Mouse (Mus musculus) embryonic facial prominence, embryonic 13.5 days (tissue): ENCODE measurements around the gene Ntrk2. TPM values are rescaled to one million over a fixed set of nuclear protein-coding genes. Genes with fewer than 3 reads are reported as not detected.
A peak's percentile ranks its signal among the peaks of the same experiment; 100 is the strongest.

Source experiments
- ATAC-seq: fragments of 200-750 bp; cut with Nextera tagmentation; 2 replicates; pipeline ENCODE4 v1.8.0; 2017; ENCODE audit warnings: low read depth; ENCODE audit not compliant: insufficient number of reproducible peaks, insufficient read depth, low FRiP score, low TSS enrichment
- H3K27ac ChIP-seq: fragments of 300-500 bp; sonication (generic); 2 replicates; pipeline ENCODE4 v1.5.1; 2015; ENCODE audit warnings: moderate library complexity, mild to moderate bottlenecking, inconsistent platforms
- H3K27me3 ChIP-seq: fragments of 300-500 bp; sonication (generic); 2 replicates; pipeline ENCODE4 v1.6.1; 2015; ENCODE audit warnings: mild to moderate bottlenecking, inconsistent platforms
- H3K36me3 ChIP-seq: fragments of 300-500 bp; sonication (generic); 2 replicates; pipeline ENCODE4 v1.6.1; 2015; ENCODE audit warnings: mild to moderate bottlenecking, inconsistent platforms
- H3K4me1 ChIP-seq: fragments of 300-500 bp; sonication (generic); 2 replicates; pipeline ENCODE4 v1.6.1; 2015; ENCODE audit warnings: inconsistent platforms
- H3K4me2 ChIP-seq: fragments of 300-500 bp; sonication (generic); 2 replicates; pipeline ENCODE4 v1.6.1; 2015; ENCODE audit warnings: moderate library complexity, mild to moderate bottlenecking, inconsistent platforms
- H3K4me3 ChIP-seq: fragments of 300-500 bp; sonication (generic); 2 replicates; pipeline ENCODE4 v1.5.1; 2015; ENCODE audit warnings: mild to moderate bottlenecking, inconsistent platforms
- H3K9ac ChIP-seq: fragments of 300-500 bp; sonication (generic); 2 replicates; pipeline ENCODE4 v1.6.1; 2015; ENCODE audit warnings: mild to moderate bottlenecking, inconsistent platforms
- H3K9me3 ChIP-seq: fragments of 300-500 bp; sonication (generic); 2 replicates; pipeline ENCODE4 v1.6.1; 2016; ENCODE audit warnings: inconsistent platforms
- WGBS: fragments of 180-500 bp; shearing (Covaris S2); methylation state at CpG from one replicate; pipeline ENCODE4 v1.1.7; 2015; ENCODE audit warnings: mixed read lengths; 5-methylcytosine and 5-hydroxymethylcytosine counted together
- polyA plus RNA-seq: library from polyadenylated mRNA; unstranded; fragments of >200 nt; fragmentation: Nextera tagmentation; extraction: Ambion mirVana; gene quantifications from 2 replicates; pipeline ENCODE4 v1.2.1, GENCODE M21; 2015

Gene Ntrk2
- polyA plus RNA-seq, 1 experiment from 2014 or later = 28.1 TPM

GRCm38 (mm10) chr13:59011530-59011903, 205.1 kb downstream of the Ntrk2 start:
- H3K9ac ChIP-seq = peak overlapping the region; percentile 49; the same call in 1 of the 2 replicates
- H3K4me1 ChIP-seq = peaks cover 32% of the 10 kb centered on the region
- H3K9me3 ChIP-seq = no peaks in the 10 kb centered on the region
- no peak overlapping the region for H3K27ac ChIP-seq
- ATAC-seq = peak; percentile 85
- no peaks in the 10 kb centered on the region for H3K27me3 ChIP-seq
- H3K4me3 ChIP-seq = peak overlapping the region; percentile 27
- WGBS = 3% methylated on average over 15 of the region's 15 CpGs
- H3K36me3 ChIP-seq = no peaks in the 10 kb centered on the region
- peak overlapping the region; percentile 58 for H3K4me2 ChIP-seq

- no peak for ATAC-seq
- no peak overlapping the region for H3K27ac ChIP-seq
- H3K9me3 ChIP-seq = no peaks in the 10 kb centered on the region
- no peak overlapping the region for H3K4me2 ChIP-seq
- H3K36me3 ChIP-seq = no peaks in the 10 kb centered on the region
- peaks cover 25% of the 10 kb centered on the region for H3K4me1 ChIP-seq
- no peak overlapping the region for H3K4me3 ChIP-seq
- H3K9ac ChIP-seq = no peak overlapping the region
- WGBS = 36% methylated on average over 1 of the region's 1 CpGs
- H3K27me3 ChIP-seq = no peaks in the 10 kb centered on the region
These were observed 209.0 kb downstream of the Ntrk2 start for GRCm38 (mm10) chr13:59015360-59015759.

- Histone ChIP-seq H3K4me1 (peaks cover 11% of the 10 kb centered on the region), H3K27ac (no peak overlapping the region), H3K9ac (no peak overlapping the region), H3K27me3 (no peaks in the 10 kb centered on the region), H3K4me2 (no peak overlapping the region), H3K4me3 (no peak overlapping the region), H3K9me3 (no peaks in the 10 kb centered on the region), H3K36me3 (no peaks in the 10 kb centered on the region)
- ATAC-seq = no peak
- WGBS = 61% methylated on average over 5 of the region's 5 CpGs
These were observed 210.8 kb downstream of the Ntrk2 start for GRCm38 (mm10) chr13:59017121-59017520.

- H3K36me3 ChIP-seq = no peaks in the 10 kb centered on the region
- H3K4me1 ChIP-seq = no peaks in the 10 kb centered on the region
- WGBS = 88% methylated on average over 22 of the region's 22 CpGs
- no peak overlapping the region for H3K4me2 ChIP-seq
- no peak overlapping the region for H3K4me3 ChIP-seq
- H3K27ac ChIP-seq = no peak overlapping the region
- H3K27me3 ChIP-seq = no peaks in the 10 kb centered on the region
- H3K9ac ChIP-seq = no peak overlapping the region
- H3K9me3 ChIP-seq = peaks cover 5% of the 10 kb centered on the region; the same call in 1 of the 2 replicates
- ATAC-seq = no peak
These were observed 216.1 kb downstream of the Ntrk2 start for GRCm38 (mm10) chr13:59022251-59023042.

GRCm38 (mm10) chr13:59025653-59026052, 219.3 kb downstream of the Ntrk2 start:
- no peak for ATAC-seq
- H3K9ac ChIP-seq = no peak overlapping the region
- H3K9me3 ChIP-seq = peaks cover 5% of the 10 kb centered on the region; the same call in 1 of the 2 replicates
- H3K36me3 ChIP-seq = no peaks in the 10 kb centered on the region
- no peaks in the 10 kb centered on the region for H3K27me3 ChIP-seq
- H3K4me3 ChIP-seq = no peak overlapping the region
- H3K4me2 ChIP-seq = no peak overlapping the region
- H3K4me1 ChIP-seq = no peaks in the 10 kb centered on the region
- H3K27ac ChIP-seq = no peak overlapping the region
- WGBS = 73% methylated on average over 8 of the region's 8 CpGs

GRCm38 (mm10) chr13:59027436-59027835, 221.1 kb downstream of the Ntrk2 start:
- H3K27ac ChIP-seq = no peak overlapping the region
- no peak overlapping the region for H3K9ac ChIP-seq
- H3K4me1 ChIP-seq = no peaks in the 10 kb centered on the region
- no peaks in the 10 kb centered on the region for H3K36me3 ChIP-seq
- ATAC-seq = no peak
- H3K4me2 ChIP-seq = no peak overlapping the region
- H3K27me3 ChIP-seq = no peaks in the 10 kb centered on the region
- 79% methylated on average over 9 of the region's 9 CpGs for WGBS
- no peak overlapping the region for H3K4me3 ChIP-seq
- H3K9me3 ChIP-seq = peaks cover 5% of the 10 kb centered on the region; the same call in 1 of the 2 replicates

- no peaks in the 10 kb centered on the region for H3K36me3 ChIP-seq
- no peaks in the 10 kb centered on the region for H3K4me1 ChIP-seq
- no peak overlapping the region for H3K4me2 ChIP-seq
- no peak overlapping the region for H3K4me3 ChIP-seq
- no peak overlapping the region for H3K9ac ChIP-seq
- no peak overlapping the region for H3K27ac ChIP-seq
- no peaks in the 10 kb centered on the region for H3K27me3 ChIP-seq
- WGBS = 89% methylated on average over 4 of the region's 4 CpGs
- no peak for ATAC-seq
- peaks cover under 1% of the 10 kb centered on the region; the same call in 1 of the 2 replicates for H3K9me3 ChIP-seq
These were observed 222.2 kb downstream of the Ntrk2 start for GRCm38 (mm10) chr13:59028546-59028945.

GRCm38 (mm10) chr13:59030574-59030973, 224.2 kb downstream of the Ntrk2 start:
- Histone ChIP-seq H3K9ac (no peak overlapping the region), H3K36me3 (no peaks in the 10 kb centered on the region), H3K27me3 (no peaks in the 10 kb centered on the region), H3K4me1 (no peaks in the 10 kb centered on the region), H3K4me2 (no peak overlapping the region), H3K9me3 (no peaks in the 10 kb centered on the region), H3K4me3 (no peak overlapping the region), H3K27ac (no peak overlapping the region)
- no peak for ATAC-seq
- 82% methylated on average over 6 of the region's 6 CpGs for WGBS

- Histone ChIP-seq H3K4me3 (no peak overlapping the region), H3K36me3 (no peaks in the 10 kb centered on the region), H3K4me2 (no peak overlapping the region), H3K9me3 (no peaks in the 10 kb centered on the region), H3K27me3 (no peaks in the 10 kb centered on the region), H3K4me1 (0 out of 2 replicates have a peak, but pooled peaks cover 3% of the 10 kb centered on the region), H3K9ac (no peak overlapping the region), H3K27ac (no peak overlapping the region)
- no peak for ATAC-seq
- 80% methylated on average over 16 of the region's 16 CpGs for WGBS
These were observed 234.0 kb downstream of the Ntrk2 start for GRCm38 (mm10) chr13:59040156-59040915.

- no peak overlapping the region for H3K4me2 ChIP-seq
- no peak for ATAC-seq
These were observed 234.8 kb downstream of the Ntrk2 start for GRCm38 (mm10) chr13:59041013-59041764.

GRCm38 (mm10) chr13:59052188-59052587, 245.8 kb downstream of the Ntrk2 start:
- Histone ChIP-seq H3K27me3 (no peaks in the 10 kb centered on the region), H3K4me3 (no peak overlapping the region), H3K36me3 (no peaks in the 10 kb centered on the region), H3K9ac (no peak overlapping the region), H3K9me3 (no peaks in the 10 kb centered on the region), H3K27ac (no peak overlapping the region), H3K4me1 (no peaks in the 10 kb centered on the region), H3K4me2 (no peak overlapping the region)
- 84% methylated on average over 4 of the region's 4 CpGs for WGBS
- no peak for ATAC-seq

More at GRCm38 (mm10) chr13:59041013-59041764, 234.8 kb downstream of the Ntrk2 start:
- H3K9me3 ChIP-seq = no peaks in the 10 kb centered on the region
- 0 out of 2 replicates have a peak, but pooled peaks cover 3% of the 10 kb centered on the region for H3K4me1 ChIP-seq
- H3K27me3 ChIP-seq = no peaks in the 10 kb centered on the region
- H3K36me3 ChIP-seq = no peaks in the 10 kb centered on the region
- H3K27ac ChIP-seq = no peak overlapping the region
- H3K4me3 ChIP-seq = no peak overlapping the region
- 38% methylated on average over 9 of the region's 9 CpGs for WGBS
- no peak overlapping the region for H3K9ac ChIP-seq
